14 mouse cellular contexts compared by ENCODE assay signal in the genomic region with DNA sequence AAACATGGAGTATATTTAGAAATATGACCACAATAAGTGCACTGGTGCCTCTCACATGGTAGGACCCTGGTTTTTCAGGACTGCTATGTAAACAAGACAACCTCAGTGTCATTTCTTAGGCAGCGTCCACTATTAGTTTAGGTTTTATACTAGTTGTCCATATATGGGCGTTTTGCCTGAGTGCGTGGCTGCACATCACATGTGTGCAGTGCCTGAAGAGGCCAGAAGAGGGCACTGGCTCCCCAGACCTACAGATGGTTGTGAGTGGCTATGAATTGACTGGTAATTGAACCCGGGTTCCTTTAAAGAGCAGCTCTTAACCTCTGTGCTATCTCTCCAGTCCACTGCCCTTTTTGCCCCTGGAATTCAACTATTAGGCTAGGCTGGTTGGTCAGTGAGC. TPM values are rescaled to one million over a fixed set of nuclear protein-coding genes. Genes with fewer than 3 reads are reported as not detected.
DNase-seq lines count a peak whose midpoint lies in the region; TF ChIP-seq lines count a peak whose summit lies in the region.
"Had no signal": no experiment of that assay in that cellular context is flagged by ENCODE, and none has a peak within 500 bp of the region (broad histone marks: within the 10 kb centered on the region; RNA-seq: fewer than 3 reads in every experiment).

No protein-coding gene starts in this region.

- H3K27me3 ChIP-seq in kidney, adult 2 months (replicated peaks; ENCODE audit: control insufficient read depth, insufficient read depth, low read length): no peaks in the 10 kb centered on the region
- no peaks in the 10 kb centered on the region for H3K27me3 ChIP-seq in testis, adult 2 months (ENCODE audit: control insufficient read depth, insufficient read depth, low read length)
- H3K27me3 ChIP-seq: lung, embryonic 15.5 days had no signal

- no peaks in the 10 kb centered on the region for H3K36me3 ChIP-seq in kidney, adult 2 months (ENCODE audit: control insufficient read depth, insufficient read depth, low read length)
- H3K36me3 ChIP-seq in testis, adult 2 months (ENCODE audit: control insufficient read depth, insufficient read depth, low read length): no peaks in the 10 kb centered on the region
- H3K36me3 ChIP-seq: lung, embryonic 15.5 days had no signal

- no peak overlapping the region for H3K27ac ChIP-seq in kidney, adult 2 months (ENCODE audit: insufficient read depth, low read depth, low read length)
- H3K27ac ChIP-seq in testis, adult 2 months (ENCODE audit: control insufficient read depth, insufficient read depth, low read depth, low read length): no peak overlapping the region
- H3K27ac ChIP-seq: lung, embryonic 15.5 days had no signal

- TF ChIP-seq CTCF in kidney, adult 2 months (conservative IDR thresholded peaks at IDR 0.05; ENCODE audit: insufficient read depth, insufficient read length, low read depth, low read length): 0 out of 2 replicates have a peak, but pooled peaks have one; percentile 20
- peak; percentile 44; the same call in 1 of the 2 replicates for TF ChIP-seq CTCF in testis, adult 2 months (IDR thresholded peaks at IDR 0.05; ENCODE audit: control insufficient read depth, insufficient read depth, insufficient replicate concordance, low read depth, low read length)

- TF ChIP-seq POLR2A in kidney, adult 2 months (IDR thresholded peaks at IDR 0.05; ENCODE audit: low read depth, low read length): no peak
- TF ChIP-seq POLR2A in testis, adult 2 months (IDR thresholded peaks at IDR 0.05; ENCODE audit: control insufficient read depth, low read depth, low read length): no peak

- WGBS in kidney, adult 2 months: 98% methylated on average over 4 of the region's 4 CpGs

- DNase-seq in kidney, adult 2 months: no peak
- no peak for DNase-seq in kidney, adult 8-10 months
- no peak for DNase-seq in testis, postnatal 14 days (ENCODE audit: low spot score)
- peak; percentile 80 for DNase-seq in R1 (ENCODE audit: low read depth, low spot score)
- peak; percentile 44 for DNase-seq in thymus, postnatal 25 days
- no peak for DNase-seq in adipocyte (ENCODE audit: low spot score)
- DNase-seq in frontal cortex, postnatal 25 days (ENCODE audit: low spot score in 2 of 2): no peak
- DNase-seq: cerebellum, adult 9-11 months; heart, adult 18-20 months; heart, postnatal 36 days; kidney, postnatal 10 days; spleen, adult 18-20 months had no signal

- no peaks in the 10 kb centered on the region for H3K4me1 ChIP-seq in kidney, adult 2 months (ENCODE audit: control insufficient read depth, insufficient read depth, low read length)
- H3K4me1 ChIP-seq in testis, adult 2 months (ENCODE audit: control insufficient read depth, insufficient read depth, low read length): no peaks in the 10 kb centered on the region

- H3K4me3 ChIP-seq in kidney, adult 2 months (ENCODE audit: insufficient read depth, low read depth, low read length): no peak overlapping the region
- H3K4me3 ChIP-seq in testis, adult 2 months (ENCODE audit: control insufficient read depth, low read depth, low read length): no peak overlapping the region
- H3K4me3 ChIP-seq: lung, embryonic 15.5 days had no signal

RNA-seq across cellular contexts. Expression of gene Gper1, which starts 6.0 kb away (rescaled TPM):
- polyA plus RNA-seq in kidney, adult 2 months (2012; rRNA removed): 2.7 and 3.8 TPM in 2 replicates
- polyA plus RNA-seq in testis, adult 2 months (2012; rRNA removed): 0.27 and 0.43 TPM in 2 replicates

RNA-seq across cellular contexts. Expression of gene C130050O18Rik, which starts 11.9 kb away (rescaled TPM):
- 3.0 and 4.3 TPM in 2 replicates for polyA plus RNA-seq in kidney, adult 2 months (2012; rRNA removed)
- 0.12 TPM in 1 of 2 replicates, not detected in the other for polyA plus RNA-seq in testis, adult 2 months (2012; rRNA removed)

RNA-seq across cellular contexts. Expression of gene Gpr146, which starts 39.4 kb away (rescaled TPM):
- polyA plus RNA-seq in kidney, adult 2 months (2012; rRNA removed): 39.1 and 43.0 TPM in 2 replicates
- 1.2 TPM in 2 replicates for polyA plus RNA-seq in testis, adult 2 months (2012; rRNA removed)

RNA-seq across cellular contexts. Expression of gene 3110082I17Rik, which starts 43.4 kb away (rescaled TPM):
- 4.8 and 6.0 TPM in 2 replicates for polyA plus RNA-seq in kidney, adult 2 months (2012; rRNA removed)
- 14.8 and 14.9 TPM in 2 replicates for polyA plus RNA-seq in testis, adult 2 months (2012; rRNA removed)

Comparison
In these comparisons a context has a peak if more than half of its experiments do, and no peak if none do; other contexts are left out.
1. DNase-seq: peak in R1 (single experiment) and thymus, postnatal 25 days (single experiment); none in kidney, adult 2 months (single experiment), kidney, adult 8-10 months (0 of 2), testis, postnatal 14 days (single experiment), adipocyte (single experiment) and frontal cortex, postnatal 25 days (0 of 2).
2. RNA of gene Gpr146, which starts 39.4 kb away (polyA plus RNA-seq): 39.1 to 43.0 TPM in kidney, adult 2 months; 1.2 TPM in testis, adult 2 months; every median in the first group is over 10 times any median in the second.